Mouse (Mus musculus): ENCODE measurements around the gene Pla1a.
A peak's percentile ranks its signal among the peaks of the same experiment; 100 is the strongest.

Pla1a gene

GRCm38 (mm10) chr16:38346529-38347325 is 86.2 kb downstream of the Pla1a start, which contains the start of the genes Cox17 and Gm21987:
TSS of gene Cox17 (plus strand) at chr16:38346991.
TSS of gene Gm21987 (plus strand) at chr16:38347040.
- peak; percentile 79 to 88 for DNase-seq (ENCODE audit: low spot score in 2 of 2)

Data from spleen, postnatal 14 days (tissue).